Mouse (Mus musculus) liver, adult 2 months (tissue): ENCODE measurements at regions not wholly inside any gene's neighbourhood (a gene's known extent, or its start where the extent isn't known, plus 50 kb on each side); places are given as distances from the start of the nearest gene placed in this dataset.

Experiments used
- DNase-seq: peaks from one replicate; pipeline ENCODE4 v3.0.0-alpha.2; 2011; ENCODE audit warnings: low read depth, low spot score; ENCODE audit errors: extremely low read depth
- H3K27ac ChIP-seq: fragments of 200-500 bp; replicated peaks from 2 replicates; pipeline ENCODE4 v1.5.1; 2012; ENCODE audit warnings: low read depth, mild to moderate bottlenecking, control low read depth, inconsistent platforms, low read length; ENCODE audit not compliant: insufficient read depth
- H3K27me3 ChIP-seq: fragments of 200-500 bp; 2 replicates; pipeline ENCODE4 v1.6.1; 2012; ENCODE audit warnings: mild to moderate bottlenecking, moderate library complexity, low read length, inconsistent platforms; ENCODE audit not compliant: control insufficient read depth, insufficient read depth
- H3K36me3 ChIP-seq: fragments of 200-500 bp; 2 replicates; pipeline ENCODE4 v1.6.1; 2012; ENCODE audit warnings: low read length, inconsistent platforms; ENCODE audit not compliant: control insufficient read depth, insufficient read depth
- H3K4me1 ChIP-seq: fragments of 200-500 bp; 2 replicates; pipeline ENCODE4 v1.6.1; 2011; ENCODE audit warnings: low read length; ENCODE audit not compliant: control insufficient read depth, insufficient read depth
- H3K4me3 ChIP-seq: fragments of 200-500 bp; 2 replicates; pipeline ENCODE4 v1.5.1; 2011; ENCODE audit warnings: low read depth, mild to moderate bottlenecking, control low read depth, low read length, moderate library complexity; ENCODE audit not compliant: insufficient read depth
- H3K79me2 ChIP-seq: fragments of 200-500 bp; 2 replicates; pipeline ENCODE4 v1.6.1; 2012; ENCODE audit warnings: inconsistent platforms, mild to moderate bottlenecking, low read length, moderate library complexity; ENCODE audit not compliant: control insufficient read depth, insufficient read depth
- H3K9ac ChIP-seq: fragments of 200-500 bp; 2 replicates; pipeline ENCODE4 v1.6.1; 2012; ENCODE audit warnings: low read depth, mild to moderate bottlenecking, control low read depth, inconsistent platforms, low read length
- CTCF ChIP-seq: fragments of 200-500 bp; IDR thresholded peaks from 2 replicates; pipeline ENCODE4 v1.5.1; 2011; ENCODE audit warnings: low read depth, low read length, control low read depth
- POLR2A ChIP-seq: fragments of 200-500 bp; IDR thresholded peaks from 2 replicates; pipeline ENCODE4 v1.6.1; 2011; ENCODE audit warnings: low read length, control low read depth; ENCODE audit not compliant: insufficient read depth; ENCODE audit errors: extremely low read depth
- WGBS: fragments of 180-500 bp; shearing (Covaris S2); methylation state at CpG from one replicate; pipeline ENCODE4 v1.1.7; 2018; 5-methylcytosine and 5-hydroxymethylcytosine counted together

DNA sequence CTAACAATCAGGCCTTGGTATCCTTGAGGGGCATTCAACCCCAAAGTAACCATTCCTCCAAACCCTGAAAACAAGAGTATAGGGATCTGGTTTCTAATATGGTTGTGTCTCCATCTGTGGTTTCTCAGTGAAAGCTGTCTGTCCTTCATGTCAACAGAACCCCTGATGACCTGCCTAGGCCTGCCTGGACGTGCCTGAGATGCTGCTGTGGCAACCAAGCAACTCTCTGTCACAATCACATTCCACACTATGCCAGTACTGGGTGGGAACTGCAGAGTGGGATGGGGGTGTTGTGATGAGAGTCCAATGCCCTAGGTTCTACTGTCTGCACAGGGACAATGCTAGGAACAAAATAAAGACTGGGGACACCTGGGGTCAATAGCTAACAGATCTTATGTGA, 121.1 kb upstream of the Arntl start:
- DNase-seq: no peak
- Histone ChIP-seq H3K27me3 (no peaks in the 10 kb centered on the region; the same call in 1 of the 2 replicates), H3K27ac (no peak overlapping the region), H3K4me1 (no peaks in the 10 kb centered on the region), H3K4me3 (no peak overlapping the region), H3K36me3 (no peaks in the 10 kb centered on the region), H3K79me2 (no peaks in the 10 kb centered on the region), H3K9ac (no peak overlapping the region)
- TF ChIP-seq POLR2A (no peak), CTCF (no peak)
- 74% methylated on average over 1 of the region's 1 CpGs for WGBS

GRCm38 (mm10) chr7:113087646-113088045, 119.6 kb upstream of the Arntl start:
- Histone ChIP-seq H3K4me3 (no peak overlapping the region), H3K79me2 (no peaks in the 10 kb centered on the region)
- WGBS: 91% methylated on average over 5 of the region's 5 CpGs

GRCm38 (mm10) chr7:113089044-113089443, 118.2 kb upstream of the Arntl start:
- TF ChIP-seq POLR2A: no peak
- no peak for TF ChIP-seq CTCF
- Histone ChIP-seq H3K36me3 (no peaks in the 10 kb centered on the region), H3K4me3 (no peak overlapping the region), H3K27ac (no peak overlapping the region), H3K79me2 (no peaks in the 10 kb centered on the region), H3K9ac (no peak overlapping the region), H3K27me3 (no peaks in the 10 kb centered on the region; the same call in 1 of the 2 replicates), H3K4me1 (no peaks in the 10 kb centered on the region)
- 87% methylated on average over 4 of the region's 4 CpGs for WGBS
- DNase-seq: no peak

More at GRCm38 (mm10) chr7:113087646-113088045, 119.6 kb upstream of the Arntl start:
- no peaks in the 10 kb centered on the region for H3K4me1 ChIP-seq
- H3K27ac ChIP-seq: no peak overlapping the region
- no peak overlapping the region for H3K9ac ChIP-seq
- H3K27me3 ChIP-seq: no peaks in the 10 kb centered on the region; the same call in 1 of the 2 replicates
- no peak for DNase-seq
- TF ChIP-seq POLR2A (no peak), CTCF (no peak)
- H3K36me3 ChIP-seq: no peaks in the 10 kb centered on the region

DNA sequence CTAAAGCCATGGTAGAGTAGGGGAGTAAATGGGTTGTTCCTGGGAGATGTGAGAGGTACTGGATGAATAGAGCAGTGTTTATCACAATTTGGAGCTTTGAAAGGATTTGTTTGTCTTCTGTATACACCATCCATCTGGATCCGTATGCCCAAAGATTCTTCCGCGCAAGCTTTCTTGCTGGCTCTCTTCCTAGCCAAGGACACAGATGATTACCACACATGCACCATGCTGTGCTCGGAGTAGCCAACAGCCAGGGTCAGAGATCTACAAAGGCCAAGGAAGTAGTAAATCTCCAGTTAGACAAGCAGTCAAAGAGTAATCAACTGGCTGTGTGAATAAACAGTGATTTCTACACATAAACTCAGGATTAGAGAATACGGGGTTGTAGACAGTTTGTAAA, 113.3 kb upstream of the Arntl start:
- no peaks in the 10 kb centered on the region for H3K4me1 ChIP-seq
- H3K9ac ChIP-seq: no peak overlapping the region
- H3K27me3 ChIP-seq: no peaks in the 10 kb centered on the region; the same call in 1 of the 2 replicates
- TF ChIP-seq CTCF (no peak), POLR2A (no peak)
- WGBS: 69% methylated on average over 5 of the region's 5 CpGs
- no peaks in the 10 kb centered on the region for H3K79me2 ChIP-seq
- no peak overlapping the region for H3K4me3 ChIP-seq
- H3K36me3 ChIP-seq: no peaks in the 10 kb centered on the region
- H3K27ac ChIP-seq: no peak overlapping the region
- no peak for DNase-seq

- H3K36me3 ChIP-seq: no peaks in the 10 kb centered on the region
- H3K9ac ChIP-seq: no peak overlapping the region
- H3K4me1 ChIP-seq: no peaks in the 10 kb centered on the region
- no peaks in the 10 kb centered on the region for H3K79me2 ChIP-seq
- no peaks in the 10 kb centered on the region for H3K27me3 ChIP-seq
- no peak for DNase-seq
- no peak overlapping the region for H3K4me3 ChIP-seq
- TF ChIP-seq CTCF: no peak
- TF ChIP-seq POLR2A: no peak
- no peak overlapping the region for H3K27ac ChIP-seq
- 75% methylated on average over 3 of the region's 3 CpGs for WGBS
Measured at GRCm38 (mm10) chr7:113095092-113095491, 112.2 kb upstream of the Arntl start.

DNA sequence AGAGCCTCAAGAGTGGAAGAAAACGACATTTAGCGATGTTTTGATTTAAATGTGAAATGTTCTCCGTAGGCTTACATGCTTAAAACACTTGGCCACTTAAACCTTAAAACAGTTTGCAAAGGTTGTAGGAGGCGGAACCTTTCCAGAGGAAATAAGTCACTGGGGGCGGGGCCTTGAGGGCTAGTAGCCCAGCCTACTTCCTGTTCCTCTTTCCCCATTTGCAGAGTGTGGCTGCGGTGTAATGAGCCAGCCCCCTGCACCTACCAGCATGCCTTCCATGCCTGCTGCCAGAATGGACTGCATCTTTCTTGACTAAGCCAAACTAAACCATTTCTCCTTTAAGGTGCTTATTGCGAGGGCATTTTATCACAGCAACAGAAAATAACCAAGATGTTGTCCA, 103.0 kb upstream of the Arntl start:
- Histone ChIP-seq H3K79me2 (no peaks in the 10 kb centered on the region), H3K9ac (no peak overlapping the region), H3K27me3 (no peaks in the 10 kb centered on the region), H3K4me1 (no peaks in the 10 kb centered on the region), H3K4me3 (no peak overlapping the region), H3K36me3 (no peaks in the 10 kb centered on the region), H3K27ac (no peak overlapping the region)
- whole genome bisulfite sequencing: 90% methylated on average over 7 of the region's 7 CpGs
- no peak for TF ChIP-seq POLR2A
- TF ChIP-seq CTCF: no peak
- no peak for DNase-seq

- Histone ChIP-seq H3K4me3 (no peak overlapping the region), H3K9ac (no peak overlapping the region), H3K79me2 (no peaks in the 10 kb centered on the region), H3K27me3 (no peaks in the 10 kb centered on the region), H3K4me1 (no peaks in the 10 kb centered on the region), H3K27ac (no peak overlapping the region), H3K36me3 (no peaks in the 10 kb centered on the region)
- DNase-seq: no peak
- TF ChIP-seq CTCF: no peak
- TF ChIP-seq POLR2A: no peak
- WGBS: 40% methylated on average over 1 of the region's 1 CpGs
Measured at GRCm38 (mm10) chr7:113105359-113105758, 101.9 kb upstream of the Arntl start.
